Mouse (Mus musculus) liver, embryonic 12.5 days (tissue): ENCODE data around the gene Rhbg. TPM values are rescaled to one million over a fixed set of nuclear protein-coding genes. Genes with fewer than 3 reads are reported as not detected.

Experiments used
- ATAC-seq: fragments of 200-750 bp; cut with Nextera tagmentation; 2 replicates; pipeline ENCODE4 v1.8.0; 2017; ENCODE audit warnings: moderate number of reproducible peaks, mild to moderate bottlenecking, moderate library complexity
- H3K27ac ChIP-seq: fragments of 300-500 bp; sonication (generic); 2 replicates; pipeline ENCODE4 v1.5.1; 2016; ENCODE audit warnings: mild to moderate bottlenecking
- H3K27me3 ChIP-seq: fragments of 300-500 bp; sonication (generic); replicated peaks from 2 replicates; pipeline ENCODE4 v1.6.1; 2016; ENCODE audit warnings: mild to moderate bottlenecking, moderate library complexity
- H3K36me3 ChIP-seq: fragments of 300-500 bp; sonication (generic); 2 replicates; pipeline ENCODE4 v1.6.1; 2016; ENCODE audit warnings: mild to moderate bottlenecking, moderate library complexity
- H3K4me1 ChIP-seq: fragments of 300-500 bp; sonication (generic); 2 replicates; pipeline ENCODE4 v1.6.1; 2016
- H3K4me2 ChIP-seq: fragments of 300-500 bp; sonication (generic); 2 replicates; pipeline ENCODE4 v1.6.1; 2016; ENCODE audit warnings: mild to moderate bottlenecking, moderate library complexity
- H3K4me3 ChIP-seq: fragments of 300-500 bp; sonication (generic); 2 replicates; pipeline ENCODE4 v1.5.1; 2016; ENCODE audit warnings: mild to moderate bottlenecking, moderate library complexity
- H3K9ac ChIP-seq: fragments of 300-500 bp; sonication (generic); 2 replicates; pipeline ENCODE4 v1.6.1; 2016; ENCODE audit warnings: mild to moderate bottlenecking, moderate library complexity
- H3K9me3 ChIP-seq: fragments of 300-500 bp; sonication (generic); replicated peaks from 2 replicates; pipeline ENCODE4 v1.6.1; 2016; ENCODE audit warnings: mild to moderate bottlenecking, moderate library complexity
- WGBS: fragments of 180-500 bp; shearing (Covaris S2); methylation state at CpG from one replicate; pipeline ENCODE4 v1.1.7; 2016; ENCODE audit not compliant: insufficient replicate concordance; 5-methylcytosine and 5-hydroxymethylcytosine counted together
- polyA plus RNA-seq: library from polyadenylated mRNA; unstranded; fragments of >200 nt; fragmentation: Nextera tagmentation; extraction: Ambion mirVana; gene quantifications from 2 replicates; pipeline ENCODE4 v1.2.1, GENCODE M21; 2016

Rhbg gene
- polyA plus RNA-seq, 1 experiment from 2014 or later, result 16.0 TPM

DNA sequence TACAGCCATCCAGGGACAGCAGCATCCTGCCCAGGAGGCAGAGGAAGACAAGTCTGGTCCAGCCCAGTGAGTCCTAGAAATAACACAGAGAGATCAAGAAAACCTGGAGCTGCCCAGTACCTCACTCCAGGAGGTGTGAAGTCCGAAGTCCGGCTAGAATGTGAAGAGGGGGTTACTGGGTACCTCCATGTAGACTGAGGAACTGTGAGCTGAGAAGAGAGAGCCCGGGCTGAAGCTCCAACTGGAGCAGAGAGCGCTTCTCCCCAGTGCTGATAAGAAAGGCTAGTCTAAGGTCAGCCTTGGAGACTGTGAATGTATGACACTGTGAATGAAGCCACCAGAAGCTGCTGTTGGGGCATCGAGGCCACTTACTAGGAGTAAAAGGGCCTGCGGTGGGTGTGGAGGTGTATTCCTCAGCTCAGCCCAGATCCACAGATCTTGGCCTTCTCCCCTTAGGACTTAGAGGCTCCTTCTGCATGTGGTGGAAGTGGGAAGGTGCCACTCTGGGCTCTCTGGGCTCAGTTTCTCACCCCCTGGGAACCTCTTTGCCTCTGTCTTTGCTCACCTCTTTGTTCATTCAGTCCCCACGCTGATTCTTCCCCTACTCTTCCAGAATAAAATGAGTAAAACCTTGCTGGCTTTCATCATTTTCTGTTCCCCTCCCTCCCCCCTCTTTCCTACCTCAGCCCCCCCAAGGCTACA, 50.4 kb downstream of the Rhbg start:
- no peak for ATAC-seq

GRCm38 (mm10) chr3:88203456-88203855, 51.1 kb downstream of the Rhbg start:
- H3K4me2 ChIP-seq, result no peak overlapping the region
- 24% methylated on average over 5 of the region's 5 CpGs for WGBS

More for the DNA sequence above, 50.4 kb downstream of the Rhbg start:
- H3K4me3 ChIP-seq, result no peak overlapping the region
- no peak overlapping the region for H3K4me2 ChIP-seq
- H3K9ac ChIP-seq, result no peak overlapping the region
- H3K36me3 ChIP-seq, result no peaks in the 10 kb centered on the region
- H3K4me1 ChIP-seq, result peaks cover 9% of the 10 kb centered on the region; the same call in 1 of the 2 replicates
- no peaks in the 10 kb centered on the region for H3K9me3 ChIP-seq
- peaks cover 100% of the 10 kb centered on the region for H3K27me3 ChIP-seq
- H3K27ac ChIP-seq, result no peak overlapping the region
- WGBS, result 5% methylated on average over 7 of the region's 7 CpGs

GRCm38 (mm10) chr3:88202986-88203385, 51.5 kb downstream of the Rhbg start:
- no peaks in the 10 kb centered on the region for H3K9me3 ChIP-seq
- peaks cover 100% of the 10 kb centered on the region for H3K27me3 ChIP-seq
- no peaks in the 10 kb centered on the region for H3K36me3 ChIP-seq
- 10% methylated on average over 6 of the region's 6 CpGs for WGBS
- H3K4me1 ChIP-seq, result peaks cover 9% of the 10 kb centered on the region; the same call in 1 of the 2 replicates
- H3K9ac ChIP-seq, result no peak overlapping the region
- no peak for ATAC-seq
- no peak overlapping the region for H3K27ac ChIP-seq
- no peak overlapping the region for H3K4me3 ChIP-seq
- no peak overlapping the region for H3K4me2 ChIP-seq

More at GRCm38 (mm10) chr3:88203456-88203855, 51.1 kb downstream of the Rhbg start:
- no peaks in the 10 kb centered on the region for H3K9me3 ChIP-seq
- H3K9ac ChIP-seq, result no peak overlapping the region
- no peak overlapping the region for H3K27ac ChIP-seq
- peaks cover 9% of the 10 kb centered on the region; the same call in 1 of the 2 replicates for H3K4me1 ChIP-seq
- H3K36me3 ChIP-seq, result no peaks in the 10 kb centered on the region
- no peak overlapping the region for H3K4me3 ChIP-seq
- ATAC-seq, result no peak
- H3K27me3 ChIP-seq, result peaks cover 100% of the 10 kb centered on the region

GRCm38 (mm10) chr3:88201640-88202039, 52.9 kb downstream of the Rhbg start:
- Histone ChIP-seq H3K4me2 (no peak overlapping the region), H3K9me3 (no peaks in the 10 kb centered on the region), H3K4me1 (peaks cover 9% of the 10 kb centered on the region; the same call in 1 of the 2 replicates), H3K9ac (no peak overlapping the region), H3K36me3 (no peaks in the 10 kb centered on the region), H3K27ac (no peak overlapping the region), H3K4me3 (no peak overlapping the region), H3K27me3 (peaks cover 100% of the 10 kb centered on the region)
- no peak for ATAC-seq
- 23% methylated on average over 5 of the region's 5 CpGs for WGBS

DNA sequence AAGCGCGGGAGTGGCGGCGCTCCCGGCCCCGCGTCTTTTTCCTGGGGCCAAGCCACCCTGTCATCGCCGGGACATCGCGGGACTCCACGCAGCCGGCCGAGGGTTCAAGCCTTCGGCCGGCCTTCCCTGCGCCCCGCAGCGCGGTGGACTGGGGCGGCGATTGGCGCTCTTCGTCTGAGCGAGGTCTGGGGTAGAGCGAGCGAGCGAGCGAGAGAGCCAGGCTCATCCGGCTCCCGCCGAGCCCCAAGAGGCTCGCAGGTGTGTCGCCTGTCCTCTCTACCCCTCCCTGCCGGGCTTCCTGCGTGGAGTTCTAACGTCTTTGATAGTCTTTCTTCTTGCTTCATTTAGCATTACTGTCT, 53.6 kb downstream of the Rhbg start:
- H3K27ac ChIP-seq, result no peak overlapping the region
- no peak for ATAC-seq

GRCm38 (mm10) chr3:88200161-88200971, 54.1 kb downstream of the Rhbg start:
- peak overlapping the region; percentile 23 for H3K4me3 ChIP-seq
- H3K27ac ChIP-seq, result no peak overlapping the region
- no peaks in the 10 kb centered on the region for H3K9me3 ChIP-seq
- H3K36me3 ChIP-seq, result no peaks in the 10 kb centered on the region
- peaks cover 9% of the 10 kb centered on the region; the same call in 1 of the 2 replicates for H3K4me1 ChIP-seq
- peak overlapping the region; percentile 47 for H3K4me2 ChIP-seq
- 2% methylated on average over 61 of the region's 61 CpGs for WGBS
- no peak overlapping the region for H3K9ac ChIP-seq
- H3K27me3 ChIP-seq, result peaks cover 100% of the 10 kb centered on the region
- no peak for ATAC-seq

More for the DNA sequence above, 53.6 kb downstream of the Rhbg start:
- Histone ChIP-seq H3K4me2 (peak overlapping the region; percentile 47), H3K9ac (no peak overlapping the region), H3K36me3 (no peaks in the 10 kb centered on the region), H3K27me3 (peaks cover 100% of the 10 kb centered on the region), H3K4me1 (peaks cover 9% of the 10 kb centered on the region; the same call in 1 of the 2 replicates), H3K9me3 (no peaks in the 10 kb centered on the region), H3K4me3 (peak overlapping the region; percentile 23)
- WGBS, result 1% methylated on average over 37 of the region's 37 CpGs

DNA sequence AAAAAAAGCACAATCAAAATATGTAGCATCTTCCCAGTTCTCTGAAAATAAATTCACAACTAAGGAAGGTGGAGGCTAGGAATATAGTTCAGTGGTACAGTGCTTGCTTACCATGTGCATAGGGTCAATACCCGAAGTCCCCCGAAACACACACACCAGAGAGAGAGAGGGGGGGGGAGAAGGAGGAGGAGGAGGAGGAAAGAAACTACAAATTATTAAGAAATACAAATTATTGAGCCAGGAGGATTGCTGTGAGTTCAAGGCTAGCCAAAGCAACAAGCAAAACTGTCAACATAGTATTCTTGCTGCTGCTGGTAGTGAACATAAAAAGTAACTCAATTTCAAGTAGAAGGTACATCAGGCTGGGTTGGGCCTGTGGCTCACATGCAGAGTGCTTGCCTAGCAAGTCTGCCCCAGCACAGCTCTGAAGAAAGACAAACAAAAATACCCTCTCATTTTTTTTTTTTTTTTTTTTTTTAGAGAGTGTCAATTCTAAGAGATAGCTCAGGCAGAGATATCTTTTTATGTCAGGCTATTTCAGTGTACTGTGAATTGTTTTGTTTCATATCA, 54.9 kb downstream of the Rhbg start:
- WGBS, result 34% methylated on average over 2 of the region's 2 CpGs
- ATAC-seq, result no peak

GRCm38 (mm10) chr3:88198505-88199020, 55.9 kb downstream of the Rhbg start:
- Histone ChIP-seq H3K36me3 (no peaks in the 10 kb centered on the region), H3K4me3 (no peak overlapping the region), H3K9ac (no peak overlapping the region), H3K9me3 (no peaks in the 10 kb centered on the region), H3K27me3 (peaks cover 99% of the 10 kb centered on the region), H3K27ac (no peak overlapping the region), H3K4me1 (peaks cover 9% of the 10 kb centered on the region; the same call in 1 of the 2 replicates), H3K4me2 (no peak overlapping the region)
- 7% methylated on average over 9 of the region's 9 CpGs for WGBS
- no peak for ATAC-seq

More for the DNA sequence above, 54.9 kb downstream of the Rhbg start:
- H3K4me3 ChIP-seq, result no peak overlapping the region
- no peaks in the 10 kb centered on the region for H3K9me3 ChIP-seq
- H3K27me3 ChIP-seq, result peaks cover 100% of the 10 kb centered on the region
- no peak overlapping the region for H3K27ac ChIP-seq
- H3K4me1 ChIP-seq, result peaks cover 9% of the 10 kb centered on the region; the same call in 1 of the 2 replicates
- no peaks in the 10 kb centered on the region for H3K36me3 ChIP-seq
- no peak overlapping the region for H3K4me2 ChIP-seq
- H3K9ac ChIP-seq, result no peak overlapping the region

DNA sequence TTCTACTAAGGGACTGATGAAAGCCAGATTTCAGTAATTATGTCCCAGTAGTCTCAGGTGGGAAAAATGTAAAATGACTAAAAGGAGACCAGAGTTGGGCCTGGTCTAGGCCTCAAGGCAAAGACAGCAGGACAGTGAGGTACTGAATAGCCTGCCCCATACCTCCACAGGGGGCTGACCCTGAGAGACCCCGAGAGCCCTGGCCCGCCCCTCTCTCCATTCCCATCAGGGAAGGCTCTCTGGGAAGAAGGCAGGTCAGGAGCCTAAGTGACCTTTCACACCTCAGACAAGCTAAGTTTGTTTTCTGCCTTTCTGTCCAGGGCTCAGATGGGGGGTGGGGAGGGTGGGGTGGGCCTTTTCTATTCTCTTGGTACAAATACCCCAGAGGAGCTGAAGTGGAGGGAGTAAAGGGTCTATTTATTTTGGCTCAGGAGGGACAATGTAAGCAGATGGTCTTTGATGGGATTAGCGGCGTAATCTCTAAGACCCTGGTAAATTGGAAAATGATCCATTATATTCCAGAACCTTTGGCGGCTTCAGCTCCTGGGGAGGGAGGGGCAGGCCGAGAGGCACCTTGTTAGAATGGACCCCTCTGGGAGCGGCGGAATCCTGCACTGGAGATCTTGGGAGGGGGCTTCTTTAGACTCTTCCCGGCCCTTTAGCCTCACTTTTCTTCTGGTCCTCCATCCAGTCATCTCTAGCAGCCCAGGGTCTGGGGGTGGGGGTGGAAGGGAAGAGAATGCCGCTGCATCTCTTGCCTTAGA, 56.6 kb downstream of the Rhbg start:
- H3K4me1 ChIP-seq, result peaks cover 9% of the 10 kb centered on the region; the same call in 1 of the 2 replicates
- H3K27ac ChIP-seq, result no peak overlapping the region
- H3K4me3 ChIP-seq, result no peak overlapping the region
- no peaks in the 10 kb centered on the region for H3K36me3 ChIP-seq
- no peak for ATAC-seq
- no peak overlapping the region for H3K4me2 ChIP-seq
- H3K27me3 ChIP-seq, result peaks cover 99% of the 10 kb centered on the region
- H3K9ac ChIP-seq, result no peak overlapping the region
- H3K9me3 ChIP-seq, result no peaks in the 10 kb centered on the region
- WGBS, result 18% methylated on average over 10 of the region's 10 CpGs
